Mouse (Mus musculus): ENCODE measurements at regions not wholly inside any gene's neighbourhood (a gene's known extent, or its start where the extent isn't known, plus 50 kb on each side); places are given as distances from the start of the nearest gene placed in this dataset.

DNA sequence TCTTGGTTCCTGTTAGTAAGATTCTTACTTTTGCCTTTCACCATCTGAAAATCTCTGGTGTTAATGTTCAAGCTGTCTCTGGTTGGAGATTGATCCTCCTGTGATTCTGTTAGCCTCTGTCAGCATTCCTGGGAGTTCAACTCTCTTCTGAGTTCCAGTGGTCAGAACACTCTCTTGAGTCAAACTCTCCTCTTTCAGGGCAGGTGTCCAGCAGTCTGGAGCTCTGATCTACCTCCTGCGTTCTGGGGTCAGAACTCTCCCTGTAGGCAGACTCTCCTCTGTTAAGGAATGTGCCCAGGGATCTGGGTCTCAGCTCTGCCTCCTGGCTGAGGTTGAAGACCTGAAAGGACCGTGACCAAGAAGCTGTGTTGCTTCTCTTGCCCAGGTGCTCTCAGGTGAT is 581.3 kb downstream of the H2al1n start:
- in situ Hi-C loops (cut with MboI; ENCODE audit: low pct_unique_long_range_greater_than_20kb in 1 of 2, low sequenced_read_pairs in 2 of 2, unreplicated experiment in 1 of 2): loop anchor here in 1 of 2 experiments (25.0 kb wide), 1 partner anchor 105 kb away; no protein-coding TSS in a partner anchor

DNA sequence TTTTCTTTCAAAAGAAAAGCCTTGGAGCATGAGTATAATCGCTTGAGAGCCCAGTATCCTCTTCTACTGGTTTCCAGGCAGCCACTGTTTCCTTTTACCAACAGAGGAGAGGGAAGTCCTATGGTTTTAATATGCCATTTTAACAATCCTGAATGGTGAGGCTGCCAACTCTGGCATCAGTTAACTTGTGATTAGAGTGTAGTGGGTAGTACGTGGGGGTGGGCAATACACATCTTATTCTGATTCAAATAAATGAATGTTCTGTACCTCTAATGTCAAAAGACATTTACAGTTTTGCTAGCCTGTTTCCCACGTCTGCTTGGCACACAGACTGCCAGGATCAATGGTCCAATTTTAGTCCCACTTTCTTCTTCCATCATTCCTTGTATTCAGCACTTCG is 624.9 kb downstream of the H2al1n start:
- in situ Hi-C loops (cut with MboI; ENCODE audit: low pct_unique_long_range_greater_than_20kb in 1 of 2, low sequenced_read_pairs in 2 of 2, unreplicated experiment in 1 of 2): no loop called here

DNA sequence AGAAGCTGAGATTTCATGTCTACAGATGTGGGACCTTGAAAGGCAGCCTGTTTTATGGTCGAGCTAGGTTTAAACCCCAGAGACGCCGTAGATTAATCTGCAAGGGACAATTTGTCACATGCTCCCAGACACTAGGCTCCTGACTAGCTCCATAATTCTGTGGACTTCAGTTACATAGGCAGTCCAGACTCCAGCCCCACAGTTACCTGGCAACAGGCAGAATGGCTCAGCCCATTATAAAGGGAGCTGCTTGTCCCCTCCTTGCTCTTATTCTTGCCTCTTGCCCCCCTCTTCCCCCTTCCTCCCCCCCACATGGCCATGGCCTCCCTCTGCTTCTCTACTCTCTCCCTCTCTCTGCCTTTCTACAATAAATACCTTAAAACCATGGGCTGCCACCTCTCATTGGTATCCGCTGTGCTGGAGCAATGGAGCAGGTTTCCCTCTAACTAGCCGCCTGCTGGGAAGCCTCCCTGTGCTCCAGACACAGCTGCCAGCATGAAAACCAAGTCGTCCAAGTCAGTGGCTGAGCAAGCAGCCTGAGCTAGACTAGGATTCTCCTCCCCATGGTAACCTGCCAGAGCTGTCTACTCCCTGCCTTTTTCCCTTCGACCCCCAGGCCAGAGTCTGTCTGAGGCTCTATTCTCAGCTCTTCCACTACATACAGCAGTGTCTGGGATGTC is 628.9 kb downstream of the H2al1n start:
- in situ Hi-C loops (cut with MboI; ENCODE audit: low pct_unique_long_range_greater_than_20kb in 1 of 2, low sequenced_read_pairs in 2 of 2, unreplicated experiment in 1 of 2): no loop called here

DNA sequence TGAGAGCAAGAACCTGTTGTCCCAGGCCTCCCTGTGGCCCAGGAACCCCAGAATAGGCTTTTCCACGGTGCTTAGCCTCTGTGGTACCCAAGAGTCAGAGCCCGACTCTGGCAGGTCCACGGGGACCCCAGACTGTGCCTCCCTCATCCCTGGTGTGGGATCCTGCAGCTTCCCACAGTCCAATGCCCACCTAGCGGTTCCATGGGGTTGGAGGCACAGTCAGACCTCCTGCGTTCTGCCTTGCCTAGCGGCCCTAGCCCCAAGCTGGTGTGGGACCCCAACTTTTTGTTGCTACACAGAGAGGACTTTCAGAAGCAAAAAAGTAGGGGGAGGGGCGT is 629.4 kb downstream of the H2al1n start:
- in situ Hi-C loops (cut with MboI; ENCODE audit: low pct_unique_long_range_greater_than_20kb in 1 of 2, low sequenced_read_pairs in 2 of 2, unreplicated experiment in 1 of 2): no loop called here

DNA sequence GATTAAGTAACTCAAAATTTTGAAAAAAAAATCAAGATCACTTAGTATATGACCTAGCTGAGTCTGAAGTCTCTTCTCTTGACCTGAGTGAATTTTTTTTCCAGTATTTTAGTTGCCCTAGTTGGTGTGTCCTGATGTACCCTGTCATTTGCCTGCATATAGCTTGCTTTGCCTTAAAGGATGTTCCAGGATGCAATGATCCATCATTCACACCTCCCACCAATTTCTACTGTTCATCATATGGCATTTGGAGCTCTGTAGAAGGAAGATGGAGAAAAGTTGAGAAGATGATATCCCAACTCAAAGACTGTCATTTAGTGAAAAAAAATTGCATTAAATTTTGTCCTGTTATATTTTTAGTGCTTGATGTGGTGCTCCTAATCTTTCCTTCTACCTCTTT is 634.4 kb downstream of the H2al1n start:
- in situ Hi-C loops (cut with MboI; ENCODE audit: low pct_unique_long_range_greater_than_20kb in 1 of 2, low sequenced_read_pairs in 2 of 2, unreplicated experiment in 1 of 2): no loop called here

DNA sequence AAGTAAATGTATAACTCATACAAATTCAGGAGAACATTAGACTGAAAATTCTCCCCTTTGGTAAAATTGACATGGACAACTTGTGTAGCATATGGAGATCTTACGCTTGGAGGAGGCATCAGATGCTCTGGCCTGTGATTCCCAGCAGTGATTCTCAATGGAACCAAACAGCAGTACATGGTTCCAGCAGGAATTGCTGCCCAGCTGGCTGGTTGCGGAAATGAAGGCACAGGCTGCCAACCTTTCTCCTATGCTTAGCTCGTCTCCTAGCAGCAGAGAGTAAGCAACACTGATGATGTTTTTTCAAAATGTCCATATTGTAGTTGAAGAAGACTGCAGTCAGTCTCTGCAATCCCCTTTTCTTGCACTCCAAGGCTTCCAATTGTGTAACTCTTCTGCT is 673.7 kb downstream of the H2al1n start:
- in situ Hi-C loops (cut with MboI; ENCODE audit: low pct_unique_long_range_greater_than_20kb in 1 of 2, low sequenced_read_pairs in 2 of 2, unreplicated experiment in 1 of 2): no loop called here
